Mouse (Mus musculus) ES-E14 (cell line): ENCODE measurements around the gene Ccr4.

Source experiments
- HCFC1 ChIP-seq: IDR thresholded peaks from 2 replicates; pipeline ENCODE4 v1.6.1; 2012; ENCODE audit warnings: low read length, inconsistent platforms, borderline replicate concordance; ENCODE audit not compliant: insufficient read depth
- MAFK ChIP-seq: IDR thresholded peaks from 2 replicates; pipeline ENCODE4 v1.6.1; 2014; ENCODE audit warnings: mild to moderate bottlenecking, low read depth, low read length, inconsistent platforms; ENCODE audit not compliant: insufficient read depth
- ZC3H11A ChIP-seq: IDR thresholded peaks from 2 replicates; pipeline ENCODE4 v1.6.1; 2012; ENCODE audit warnings: low read depth, mild to moderate bottlenecking, inconsistent platforms, low read length, borderline replicate concordance
- ZNF384 ChIP-seq: IDR thresholded peaks from 2 replicates; pipeline ENCODE4 v1.6.1; 2012; ENCODE audit warnings: low read depth, low read length, inconsistent platforms

DNA sequence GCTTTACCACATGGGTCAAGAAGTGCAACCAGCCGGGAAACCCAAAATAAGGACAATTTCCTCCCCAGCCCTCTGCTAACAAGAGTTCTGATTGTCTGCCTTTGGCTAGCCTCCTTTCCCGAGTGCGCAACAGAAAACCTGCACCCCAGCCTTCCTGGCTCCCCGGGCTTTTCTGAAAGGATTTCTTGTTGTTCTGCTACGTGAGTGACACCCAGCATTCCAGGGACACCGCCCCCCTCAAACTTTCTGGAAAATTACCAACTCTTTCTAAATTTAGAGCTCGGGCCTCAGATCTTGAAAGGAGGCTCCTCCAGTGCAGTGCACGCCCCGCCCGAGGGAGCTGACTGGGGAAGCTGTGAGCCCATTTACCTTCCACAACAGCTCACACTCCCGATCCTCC lies 10.6 kb upstream of the Ccr4 start, which contains the start of gene C130032M10Rik:
- TF ChIP-seq HCFC1 (no peak), MAFK (no peak), ZNF384 (no peak), ZC3H11A (0 out of 2 replicates have a peak, but pooled peaks have one; percentile 7)
